Mouse (Mus musculus) 3134 (cell line): ENCODE measurements around the gene Fam32a.

Experiments
- DNase-seq: peaks from one replicate; pipeline ENCODE4 v3.0.0-alpha.2; 2011; ENCODE audit warnings: low spot score; ENCODE audit not compliant: insufficient read length; ENCODE audit errors: extremely low read depth

Fam32a gene

GRCm38 (mm10) chr8:72219541-72220363, at the start of gene Fam32a:
Fam32a (plus strand) TSS chr8:72219730.
- DNase-seq: peak; percentile 85

- no peak for DNase-seq
Measured at GRCm38 (mm10) chr8:72177346-72177925, 42.1 kb upstream of the Fam32a start.

- no peak for DNase-seq
Measured at GRCm38 (mm10) chr8:72183554-72184202, 35.9 kb upstream of the Fam32a start.

- no peak for DNase-seq
Measured at GRCm38 (mm10) chr8:72187793-72188331, 31.7 kb upstream of the Fam32a start.

GRCm38 (mm10) chr8:72189417-72190214, 29.9 kb upstream of the Fam32a start, which contains the start of gene Hsh2d:
Hsh2d (plus strand) TSS chr8:72189638.
- no peak for DNase-seq

GRCm38 (mm10) chr8:72190215-72190539, 29.4 kb upstream of the Fam32a start:
- DNase-seq: no peak

- no peak for DNase-seq
Measured at GRCm38 (mm10) chr8:72192065-72192464, 27.5 kb upstream of the Fam32a start.

GRCm38 (mm10) chr8:72197997-72198396, 21.5 kb upstream of the Fam32a start:
- DNase-seq: no peak

- no peak for DNase-seq
Measured at GRCm38 (mm10) chr8:72208582-72208981, 10.9 kb upstream of the Fam32a start.

GRCm38 (mm10) chr8:72210222-72210621, 9.3 kb upstream of the Fam32a start:
- DNase-seq: no peak

GRCm38 (mm10) chr8:72210710-72211109, 8.8 kb upstream of the Fam32a start:
- no peak for DNase-seq

- DNase-seq: no peak
Measured at GRCm38 (mm10) chr8:72211846-72212245, 7.7 kb upstream of the Fam32a start.

GRCm38 (mm10) chr8:72212751-72213150, 6.8 kb upstream of the Fam32a start, which contains the start of gene Cib3:
Cib3 (minus strand) TSS chr8:72212837.
- no peak for DNase-seq

- DNase-seq: no peak
Measured at GRCm38 (mm10) chr8:72213536-72213935, 6.0 kb upstream of the Fam32a start, which contains the start of gene Gm11034. Gm11034 (minus strand) TSS chr8:72213636.

GRCm38 (mm10) chr8:72215060-72215459, 4.5 kb upstream of the Fam32a start:
- no peak for DNase-seq

- no peak for DNase-seq
Measured at GRCm38 (mm10) chr8:72215871-72216270, 3.7 kb upstream of the Fam32a start.

GRCm38 (mm10) chr8:72218781-72219540, 569 bp upstream of the Fam32a start:
- DNase-seq: no peak

GRCm38 (mm10) chr8:72220758-72221157, 1.2 kb downstream of the Fam32a start:
- no peak for DNase-seq

- DNase-seq: no peak
Measured at GRCm38 (mm10) chr8:72222656-72223055, 3.1 kb downstream of the Fam32a start.
